Mouse (Mus musculus): ENCODE results near the gene Sh3gl3. TPM values are rescaled to one million over a fixed set of nuclear protein-coding genes. Genes with fewer than 3 reads are reported as not detected.

Gene Sh3gl3
- polyA plus RNA-seq, 1 experiment = not detected

GRCm38 (mm10) chr7:82274975-82275374 lies 101.3 kb downstream of the Sh3gl3 start:
- TF ChIP-seq CTCF (IDR thresholded peaks at IDR 0.05; ENCODE audit: low read depth, low read length) = no peak
- Histone ChIP-seq H3K4me1 (ENCODE audit: control insufficient read depth, insufficient read depth, low read length) (no peaks in the 10 kb centered on the region), H3K27ac (ENCODE audit: insufficient read depth, low read depth, low read length) (no peak overlapping the region), H3K4me3 (ENCODE audit: insufficient read depth, low read length) (no peak overlapping the region)

GRCm38 (mm10) chr7:82275529-82276204 lies 102.0 kb downstream of the Sh3gl3 start:
- no peak for TF ChIP-seq POLR2A (IDR thresholded peaks at IDR 0.05; ENCODE audit: borderline replicate concordance, low read depth, low read length)
- no peak for TF ChIP-seq CTCF (IDR thresholded peaks at IDR 0.05; ENCODE audit: low read depth, low read length)
- Histone ChIP-seq H3K4me3 (ENCODE audit: insufficient read depth, low read length) (no peak overlapping the region), H3K4me1 (ENCODE audit: control insufficient read depth, insufficient read depth, low read length) (no peaks in the 10 kb centered on the region), H3K27ac (ENCODE audit: insufficient read depth, low read depth, low read length) (no peak overlapping the region)

GRCm38 (mm10) chr7:82282011-82282410 lies 108.4 kb downstream of the Sh3gl3 start:
- Histone ChIP-seq H3K27ac (ENCODE audit: insufficient read depth, low read depth, low read length) (no peak overlapping the region), H3K4me1 (ENCODE audit: control insufficient read depth, insufficient read depth, low read length) (no peaks in the 10 kb centered on the region), H3K4me3 (ENCODE audit: insufficient read depth, low read length) (no peak overlapping the region)
- TF ChIP-seq POLR2A (IDR thresholded peaks at IDR 0.05; ENCODE audit: borderline replicate concordance, low read depth, low read length) (no peak), CTCF (IDR thresholded peaks at IDR 0.05; ENCODE audit: low read depth, low read length) (no peak)

- TF ChIP-seq CTCF (IDR thresholded peaks at IDR 0.05; ENCODE audit: low read depth, low read length) = no peak
- no peak overlapping the region for H3K4me3 ChIP-seq (ENCODE audit: insufficient read depth, low read length)
- no peaks in the 10 kb centered on the region for H3K4me1 ChIP-seq (ENCODE audit: control insufficient read depth, insufficient read depth, low read length)
- no peak overlapping the region for H3K27ac ChIP-seq (ENCODE audit: insufficient read depth, low read depth, low read length)
Observed at GRCm38 (mm10) chr7:82282464-82282863, 108.8 kb downstream of the Sh3gl3 start.

GRCm38 (mm10) chr7:82287242-82287641 lies 113.6 kb downstream of the Sh3gl3 start:
- no peak for TF ChIP-seq POLR2A (IDR thresholded peaks at IDR 0.05; ENCODE audit: borderline replicate concordance, low read depth, low read length)
- TF ChIP-seq CTCF (IDR thresholded peaks at IDR 0.05; ENCODE audit: low read depth, low read length) = no peak
- no peaks in the 10 kb centered on the region for H3K4me1 ChIP-seq (ENCODE audit: control insufficient read depth, insufficient read depth, low read length)
- no peak overlapping the region for H3K4me3 ChIP-seq (ENCODE audit: insufficient read depth, low read length)
- no peak overlapping the region for H3K27ac ChIP-seq (ENCODE audit: insufficient read depth, low read depth, low read length)

- no peak for TF ChIP-seq CTCF (IDR thresholded peaks at IDR 0.05; ENCODE audit: low read depth, low read length)
- TF ChIP-seq POLR2A (IDR thresholded peaks at IDR 0.05; ENCODE audit: borderline replicate concordance, low read depth, low read length) = no peak
- Histone ChIP-seq H3K4me1 (ENCODE audit: control insufficient read depth, insufficient read depth, low read length) (no peaks in the 10 kb centered on the region), H3K27ac (ENCODE audit: insufficient read depth, low read depth, low read length) (no peak overlapping the region), H3K4me3 (ENCODE audit: insufficient read depth, low read length) (no peak overlapping the region)
Observed at GRCm38 (mm10) chr7:82293441-82293840, 119.8 kb downstream of the Sh3gl3 start.

GRCm38 (mm10) chr7:82294083-82294482 lies 120.4 kb downstream of the Sh3gl3 start:
- Histone ChIP-seq H3K27ac (ENCODE audit: insufficient read depth, low read depth, low read length) (no peak overlapping the region), H3K4me3 (ENCODE audit: insufficient read depth, low read length) (no peak overlapping the region), H3K4me1 (ENCODE audit: control insufficient read depth, insufficient read depth, low read length) (no peaks in the 10 kb centered on the region)
- TF ChIP-seq POLR2A (IDR thresholded peaks at IDR 0.05; ENCODE audit: borderline replicate concordance, low read depth, low read length) (no peak), CTCF (IDR thresholded peaks at IDR 0.05; ENCODE audit: low read depth, low read length) (no peak)

GRCm38 (mm10) chr7:82294611-82295010 lies 121.0 kb downstream of the Sh3gl3 start:
- Histone ChIP-seq H3K4me3 (ENCODE audit: insufficient read depth, low read length) (no peak overlapping the region), H3K4me1 (ENCODE audit: control insufficient read depth, insufficient read depth, low read length) (no peaks in the 10 kb centered on the region), H3K27ac (ENCODE audit: insufficient read depth, low read depth, low read length) (no peak overlapping the region)
- TF ChIP-seq POLR2A (IDR thresholded peaks at IDR 0.05; ENCODE audit: borderline replicate concordance, low read depth, low read length) (no peak), CTCF (IDR thresholded peaks at IDR 0.05; ENCODE audit: low read depth, low read length) (no peak)

- H3K4me1 ChIP-seq (ENCODE audit: control insufficient read depth, insufficient read depth, low read length) = no peaks in the 10 kb centered on the region
- no peak overlapping the region for H3K27ac ChIP-seq (ENCODE audit: insufficient read depth, low read depth, low read length)
- no peak overlapping the region for H3K4me3 ChIP-seq (ENCODE audit: insufficient read depth, low read length)
- no peak for TF ChIP-seq POLR2A (IDR thresholded peaks at IDR 0.05; ENCODE audit: borderline replicate concordance, low read depth, low read length)
Observed at GRCm38 (mm10) chr7:82308398-82308797, 134.8 kb downstream of the Sh3gl3 start.

- H3K4me1 ChIP-seq (ENCODE audit: control insufficient read depth, insufficient read depth, low read length) = no peaks in the 10 kb centered on the region
- H3K27ac ChIP-seq (ENCODE audit: insufficient read depth, low read depth, low read length) = no peak overlapping the region
- TF ChIP-seq CTCF (IDR thresholded peaks at IDR 0.05; ENCODE audit: low read depth, low read length) (no peak), POLR2A (IDR thresholded peaks at IDR 0.05; ENCODE audit: borderline replicate concordance, low read depth, low read length) (no peak)
- H3K4me3 ChIP-seq (ENCODE audit: insufficient read depth, low read length) = no peak overlapping the region
Observed at GRCm38 (mm10) chr7:82318515-82318914, 144.9 kb downstream of the Sh3gl3 start.

- no peaks in the 10 kb centered on the region for H3K4me1 ChIP-seq (ENCODE audit: control insufficient read depth, insufficient read depth, low read length)
- H3K27ac ChIP-seq (ENCODE audit: insufficient read depth, low read depth, low read length) = no peak overlapping the region
- no peak overlapping the region for H3K4me3 ChIP-seq (ENCODE audit: insufficient read depth, low read length)
- no peak for TF ChIP-seq POLR2A (IDR thresholded peaks at IDR 0.05; ENCODE audit: borderline replicate concordance, low read depth, low read length)
- no peak for TF ChIP-seq CTCF (IDR thresholded peaks at IDR 0.05; ENCODE audit: low read depth, low read length)
Observed at GRCm38 (mm10) chr7:82326616-82327015, 153.0 kb downstream of the Sh3gl3 start.
